Mouse (Mus musculus) forebrain, embryonic 13.5 days (tissue): ENCODE measurements around the gene Epn1. TPM values are rescaled to one million over a fixed set of nuclear protein-coding genes. Genes with fewer than 3 reads are reported as not detected.

Experiments used
- ATAC-seq: fragments of 200-750 bp; cut with Nextera tagmentation; 2 replicates; pipeline ENCODE4 v1.8.0; 2017
- H3K27ac ChIP-seq: fragments of 300-500 bp; sonication (generic); 2 replicates; pipeline ENCODE4 v1.5.1; 2015; ENCODE audit warnings: inconsistent platforms, mild to moderate bottlenecking, moderate library complexity
- H3K27me3 ChIP-seq: fragments of 300-500 bp; sonication (generic); 2 replicates; pipeline ENCODE4 v1.6.1; 2015; ENCODE audit warnings: mild to moderate bottlenecking, inconsistent platforms
- H3K36me3 ChIP-seq: fragments of 300-500 bp; sonication (generic); 2 replicates; pipeline ENCODE4 v1.6.1; 2015; ENCODE audit warnings: mild to moderate bottlenecking, inconsistent platforms; ENCODE audit not compliant: poor library complexity, severe bottlenecking
- H3K4me1 ChIP-seq: fragments of 300-500 bp; sonication (generic); 2 replicates; pipeline ENCODE4 v1.6.1; 2015; ENCODE audit warnings: inconsistent platforms
- H3K4me2 ChIP-seq: fragments of 300-500 bp; sonication (generic); 2 replicates; pipeline ENCODE4 v1.6.1; 2015; ENCODE audit warnings: inconsistent platforms, mild to moderate bottlenecking, moderate library complexity
- H3K4me3 ChIP-seq: fragments of 300-500 bp; sonication (generic); 2 replicates; pipeline ENCODE4 v1.5.1; 2015; ENCODE audit warnings: mild to moderate bottlenecking, inconsistent platforms
- H3K9ac ChIP-seq: fragments of 300-500 bp; sonication (generic); 2 replicates; pipeline ENCODE4 v1.6.1; 2015; ENCODE audit warnings: mild to moderate bottlenecking, inconsistent platforms
- H3K9me3 ChIP-seq: fragments of 300-500 bp; sonication (generic); replicated peaks from 2 replicates; pipeline ENCODE4 v1.6.1; 2016; ENCODE audit warnings: inconsistent platforms
- WGBS: fragments of 180-500 bp; shearing (Covaris S2); methylation state at CpG from one replicate; pipeline ENCODE4 v1.1.7; 2015; 5-methylcytosine and 5-hydroxymethylcytosine counted together
- polyA plus RNA-seq: library from polyadenylated mRNA; unstranded; fragments of >200 nt; fragmentation: Nextera tagmentation; extraction: Ambion mirVana; gene quantifications from 2 replicates; pipeline ENCODE4 v1.2.1, GENCODE M21; 2015

Gene Epn1
- 60.5 and 68.9 TPM in 2 replicates for polyA plus RNA-seq

DNA sequence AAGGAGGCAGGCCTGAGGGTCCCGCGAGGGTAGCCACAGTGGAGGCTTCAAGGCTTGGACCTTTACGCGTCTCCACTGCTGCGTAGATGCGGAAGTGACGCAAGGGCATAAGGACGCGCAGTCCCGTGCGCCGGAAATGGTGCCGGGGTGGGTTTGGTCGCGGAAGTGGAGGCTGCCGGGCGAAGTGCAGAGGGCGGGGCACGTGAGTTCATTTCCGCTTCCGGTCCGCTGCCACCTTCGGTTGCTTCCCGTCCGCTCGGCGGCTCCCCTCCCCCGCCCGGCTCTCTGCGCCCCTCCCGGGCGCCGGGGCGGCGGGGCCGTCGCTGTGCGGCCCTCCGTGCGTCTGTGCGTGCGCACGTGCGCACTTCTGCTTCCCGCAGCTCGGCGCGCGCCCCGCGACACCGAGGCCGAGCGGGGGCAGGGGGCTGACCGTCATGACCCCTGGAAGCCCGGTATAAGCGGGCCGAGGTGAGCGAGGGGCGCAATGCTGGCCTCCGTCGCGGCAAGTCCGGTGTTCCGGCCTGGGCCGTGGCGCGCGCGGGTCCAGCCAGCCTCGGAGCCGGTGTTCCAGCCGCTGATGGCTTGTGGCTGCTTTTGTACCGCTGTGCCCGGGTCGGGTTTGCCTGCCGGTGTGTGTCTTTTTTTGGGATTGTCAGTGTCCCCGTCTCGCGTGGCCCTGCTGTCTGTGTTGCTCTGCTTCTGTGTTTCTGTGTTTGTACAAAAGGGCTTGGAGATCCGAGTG, at the start of gene Epn1:
TSS of gene Epn1 (plus strand) at position 226 of the 742 bp plus-strand sequence.
- ATAC-seq: peak; percentile 98
- H3K36me3 ChIP-seq: peaks cover 63% of the 10 kb centered on the region
- peak within 1 kb of the TSS; percentile 93 for H3K4me2 ChIP-seq
- H3K27ac ChIP-seq: peak within 1 kb of the TSS; percentile 88
- peaks cover 20% of the 10 kb centered on the region for H3K4me1 ChIP-seq
- peak within 1 kb of the TSS; percentile 98 for H3K4me3 ChIP-seq
- peak within 1 kb of the TSS; percentile 99 for H3K9ac ChIP-seq
- no peaks in the 10 kb centered on the region for H3K27me3 ChIP-seq
- no peaks in the 10 kb centered on the region for H3K9me3 ChIP-seq
- 1% methylated on average over 40 of the region's 81 CpGs for WGBS

DNA sequence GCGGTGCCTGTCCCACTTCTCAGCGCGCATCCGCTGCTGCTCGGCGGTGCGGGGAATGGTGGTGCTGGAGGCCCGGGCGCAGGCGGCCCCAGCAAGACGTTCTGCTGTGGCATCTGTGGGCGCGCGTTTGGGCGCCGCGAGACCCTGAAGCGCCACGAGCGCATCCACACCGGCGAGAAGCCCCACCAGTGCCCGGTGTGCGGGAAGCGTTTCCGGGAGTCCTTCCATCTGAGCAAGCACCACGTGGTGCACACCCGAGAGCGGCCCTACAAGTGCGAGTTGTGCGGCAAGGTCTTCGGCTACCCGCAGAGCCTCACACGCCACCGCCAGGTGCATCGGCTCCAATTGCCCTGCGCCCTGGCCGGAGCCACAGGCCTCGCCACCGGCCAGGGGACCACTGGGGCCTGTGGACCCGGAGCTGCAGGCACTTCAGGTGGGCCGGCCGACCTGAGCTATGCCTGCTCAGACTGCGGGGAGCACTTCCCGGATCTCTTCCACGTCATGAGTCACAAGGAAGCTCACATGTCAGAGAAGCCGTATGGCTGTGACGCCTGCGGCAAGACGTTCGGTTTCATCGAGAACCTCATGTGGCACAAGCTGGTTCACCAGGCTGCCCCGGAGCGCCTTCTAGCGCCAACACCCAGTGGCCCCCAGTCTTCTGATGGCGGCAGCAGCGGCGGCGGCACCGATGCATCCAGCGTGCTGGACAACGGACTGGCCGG, 49.3 kb upstream of the Epn1 start:
- no peak for ATAC-seq
- WGBS: 87% methylated on average over 63 of the region's 63 CpGs
- H3K4me3 ChIP-seq: peak overlapping the region; percentile 12; the same call in 1 of the 2 replicates

DNA sequence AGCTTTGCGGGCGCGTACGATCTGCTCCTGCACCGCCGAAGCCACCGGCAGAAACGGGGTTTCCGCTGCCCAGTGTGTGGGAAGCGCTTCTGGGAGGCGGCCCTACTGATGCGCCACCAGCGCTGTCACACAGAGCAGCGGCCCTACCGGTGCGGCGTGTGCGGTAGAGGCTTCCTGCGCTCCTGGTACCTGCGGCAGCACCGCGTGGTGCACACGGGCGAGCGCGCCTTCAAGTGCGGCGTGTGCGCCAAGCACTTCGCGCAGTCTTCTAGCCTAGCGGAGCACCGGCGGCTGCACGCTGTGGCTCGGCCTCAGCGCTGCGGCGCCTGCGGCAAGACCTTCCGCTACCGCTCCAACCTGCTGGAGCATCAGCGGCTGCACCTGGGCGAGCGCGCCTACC, 48.5 kb upstream of the Epn1 start:
- ATAC-seq: no peak
- Histone ChIP-seq H3K4me2 (no peak overlapping the region), H3K27ac (no peak overlapping the region), H3K9me3 (peaks cover 28% of the 10 kb centered on the region), H3K27me3 (no peaks in the 10 kb centered on the region), H3K9ac (no peak overlapping the region), H3K36me3 (peaks cover 96% of the 10 kb centered on the region), H3K4me1 (no peaks in the 10 kb centered on the region), H3K4me3 (no peak overlapping the region)
- WGBS: 81% methylated on average over 46 of the region's 46 CpGs

More for the DNA sequence above, 49.3 kb upstream of the Epn1 start:
- Histone ChIP-seq H3K36me3 (peaks cover 95% of the 10 kb centered on the region), H3K27me3 (no peaks in the 10 kb centered on the region), H3K27ac (no peak overlapping the region), H3K4me1 (no peaks in the 10 kb centered on the region), H3K9ac (no peak overlapping the region), H3K4me2 (no peak overlapping the region), H3K9me3 (peaks cover 28% of the 10 kb centered on the region)

DNA sequence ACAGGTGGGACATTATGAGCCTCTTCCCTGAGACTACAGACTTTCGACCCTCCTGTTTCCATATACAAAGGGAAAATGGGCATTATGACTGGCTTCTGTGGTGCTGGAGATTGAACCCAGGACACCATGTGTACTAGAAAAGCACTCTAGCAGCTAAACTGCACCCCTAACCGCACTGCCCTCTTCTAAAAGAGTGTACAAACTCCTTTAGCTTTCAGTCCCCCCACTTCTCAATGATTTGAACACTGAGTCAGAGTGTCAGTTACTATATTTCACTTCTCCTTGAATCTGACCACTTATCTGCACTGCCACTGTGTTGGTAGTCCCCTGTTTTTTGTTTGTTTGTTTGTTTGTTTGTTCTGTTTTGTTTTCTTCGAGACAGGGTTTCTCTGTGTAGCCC, 46.2 kb upstream of the Epn1 start, which contains the start of gene 4632433K11Rik:
TSS of gene 4632433K11Rik (plus strand) at position 301 of the 400 bp plus-strand sequence.
- Histone ChIP-seq H3K27me3 (no peaks in the 10 kb centered on the region), H3K4me1 (0 out of 2 replicates have a peak, but pooled peaks cover 4% of the 10 kb centered on the region), H3K27ac (no peak within 1 kb of the TSS), H3K9ac (no peak within 1 kb of the TSS), H3K4me3 (no peak within 1 kb of the TSS), H3K9me3 (peaks cover 28% of the 10 kb centered on the region), H3K4me2 (no peak within 1 kb of the TSS), H3K36me3 (peaks cover 76% of the 10 kb centered on the region)
- WGBS: 92% methylated on average over 3 of the region's 3 CpGs
- ATAC-seq: no peak

DNA sequence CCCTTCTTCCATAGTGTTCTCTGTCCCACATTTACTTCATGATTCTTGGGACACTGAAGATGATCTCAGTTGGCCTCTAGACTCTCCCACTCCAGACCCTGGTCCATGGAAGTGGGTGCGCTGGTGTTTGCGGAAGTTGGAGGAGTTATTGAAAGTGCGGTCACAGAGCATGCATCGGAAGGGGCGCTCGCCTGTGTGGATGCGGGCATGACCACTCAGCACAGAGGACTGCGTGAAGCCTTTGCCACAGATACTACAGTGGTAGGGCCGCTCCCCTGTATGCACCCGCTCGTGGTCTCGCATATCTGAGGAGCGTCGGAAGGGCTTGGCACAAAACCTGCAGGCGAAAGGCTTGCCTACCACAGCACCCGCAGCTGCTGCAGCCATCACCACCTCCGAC, 44.4 kb upstream of the Epn1 start:
- no peak overlapping the region for H3K4me3 ChIP-seq
- no peak overlapping the region for H3K9ac ChIP-seq
- no peaks in the 10 kb centered on the region for H3K27me3 ChIP-seq
- peaks cover 9% of the 10 kb centered on the region; the same call in 1 of the 2 replicates for H3K4me1 ChIP-seq
- no peak overlapping the region for H3K27ac ChIP-seq
- WGBS: 99% methylated on average over 17 of the region's 17 CpGs
- peaks cover 58% of the 10 kb centered on the region for H3K36me3 ChIP-seq
- no peak overlapping the region for H3K4me2 ChIP-seq
- H3K9me3 ChIP-seq: peaks cover 14% of the 10 kb centered on the region
- no peak for ATAC-seq

DNA sequence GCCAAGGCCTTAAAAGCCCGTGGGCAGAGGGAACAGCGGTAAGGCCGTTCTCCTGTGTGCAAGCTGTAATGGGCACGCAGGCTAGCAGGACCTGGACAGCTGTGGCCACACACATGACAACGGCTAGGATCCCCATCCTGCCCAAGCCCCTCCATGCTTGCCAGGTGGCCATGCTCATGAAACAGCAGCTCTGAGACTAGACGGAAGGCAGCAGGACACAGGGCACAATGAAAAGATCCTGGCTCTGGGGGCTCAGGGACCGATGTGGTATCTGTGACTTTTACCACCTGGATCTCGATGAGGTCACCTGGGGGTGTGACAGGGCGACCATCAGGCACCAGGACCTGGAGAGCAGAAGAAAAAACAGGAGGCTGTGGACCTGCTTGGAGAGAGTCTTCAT, 43.9 kb upstream of the Epn1 start:
- 93% methylated on average over 9 of the region's 9 CpGs for WGBS

DNA sequence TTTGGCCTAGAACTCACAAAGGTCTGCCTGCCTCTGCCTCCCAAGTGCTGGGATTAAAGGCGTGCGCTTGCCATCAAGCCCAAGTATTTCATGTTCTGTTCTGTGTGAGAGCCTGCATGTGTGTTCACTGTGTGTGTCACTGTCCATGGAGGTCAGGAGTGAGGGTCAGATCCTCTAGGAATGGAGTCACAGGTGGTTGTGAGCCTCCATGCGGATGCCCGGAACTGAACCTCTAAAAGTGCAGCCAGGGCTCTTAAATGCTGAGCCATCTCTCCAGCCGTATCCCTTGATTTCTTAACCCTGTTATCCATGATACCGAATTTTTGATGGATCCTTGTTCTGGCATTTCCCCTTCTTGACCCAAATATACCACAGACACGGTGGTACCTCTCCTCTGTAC, 43.0 kb upstream of the Epn1 start:
- H3K4me3 ChIP-seq: no peak overlapping the region
- H3K36me3 ChIP-seq: peaks cover 48% of the 10 kb centered on the region
- no peak for ATAC-seq
- H3K4me1 ChIP-seq: peaks cover 9% of the 10 kb centered on the region; the same call in 1 of the 2 replicates
- 91% methylated on average over 7 of the region's 7 CpGs for whole genome bisulfite sequencing
- H3K9me3 ChIP-seq: no peaks in the 10 kb centered on the region
- H3K27ac ChIP-seq: no peak overlapping the region
- H3K27me3 ChIP-seq: no peaks in the 10 kb centered on the region
- no peak overlapping the region for H3K9ac ChIP-seq
- H3K4me2 ChIP-seq: 0 out of 2 replicates have a peak overlapping the region, but pooled peaks have one; percentile 59

More for the DNA sequence above, 43.9 kb upstream of the Epn1 start:
- no peak for ATAC-seq
- H3K27me3 ChIP-seq: no peaks in the 10 kb centered on the region
- H3K36me3 ChIP-seq: peaks cover 54% of the 10 kb centered on the region
- H3K27ac ChIP-seq: no peak overlapping the region
- no peak overlapping the region for H3K4me3 ChIP-seq
- H3K4me2 ChIP-seq: no peak overlapping the region
- H3K9me3 ChIP-seq: peaks cover 9% of the 10 kb centered on the region
- no peak overlapping the region for H3K9ac ChIP-seq
- peaks cover 9% of the 10 kb centered on the region; the same call in 1 of the 2 replicates for H3K4me1 ChIP-seq

DNA sequence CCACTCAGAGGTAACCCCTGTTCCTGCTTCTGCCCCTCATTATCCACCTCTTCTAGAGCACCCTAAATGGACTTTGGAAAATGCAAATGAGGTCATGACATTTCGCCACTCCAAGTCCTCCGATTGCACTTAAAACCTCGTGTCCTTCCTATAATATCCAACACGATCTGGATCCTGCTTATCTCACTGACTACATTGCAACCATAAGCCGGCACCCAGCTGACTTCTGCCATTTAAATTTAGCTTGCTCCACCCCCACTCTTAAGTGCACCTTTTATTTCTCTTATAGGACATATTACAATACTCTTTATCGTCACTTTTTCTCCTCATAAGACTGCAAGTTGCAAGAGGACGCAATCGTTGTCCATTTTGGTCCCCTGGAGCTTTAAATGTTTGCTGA, 42.6 kb upstream of the Epn1 start:
- no peak for ATAC-seq
- Histone ChIP-seq H3K27me3 (no peaks in the 10 kb centered on the region), H3K9ac (no peak overlapping the region), H3K36me3 (peaks cover 44% of the 10 kb centered on the region), H3K4me3 (peak overlapping the region; percentile 64), H3K4me2 (peak overlapping the region; percentile 59), H3K4me1 (peaks cover 9% of the 10 kb centered on the region; the same call in 1 of the 2 replicates), H3K27ac (peak overlapping the region; percentile 88), H3K9me3 (no peaks in the 10 kb centered on the region)
- 89% methylated on average over 8 of the region's 8 CpGs for WGBS

DNA sequence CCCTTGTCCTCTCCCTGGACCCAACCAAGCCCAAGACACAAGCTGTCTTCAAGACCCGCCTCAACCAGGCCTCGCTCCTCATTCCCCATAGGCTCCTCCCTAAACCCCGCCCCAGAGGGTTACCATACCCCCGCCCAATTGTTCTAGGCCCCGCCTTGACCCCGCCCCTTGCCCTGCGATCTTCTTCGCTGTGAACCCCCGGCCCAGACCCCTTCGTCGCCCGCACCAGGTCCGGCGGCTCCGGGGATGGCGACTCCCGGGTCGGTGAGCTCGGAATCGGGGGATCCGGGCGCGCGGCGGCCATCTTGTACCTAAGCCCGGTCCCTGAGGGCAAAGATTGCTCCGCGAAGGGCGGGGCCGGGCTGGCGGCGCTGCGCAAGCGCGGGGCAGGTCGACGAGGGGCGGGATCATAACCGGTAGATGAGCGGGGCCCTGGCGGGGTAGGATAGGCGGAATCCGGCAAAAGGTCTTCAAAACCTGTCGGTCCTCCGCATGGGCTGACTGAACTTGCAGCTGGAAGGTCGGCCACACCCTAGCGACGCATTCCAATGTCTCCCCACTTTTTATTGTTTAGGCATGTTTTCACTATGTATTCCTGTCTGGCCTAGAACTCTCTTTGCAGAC, 41.8 kb upstream of the Epn1 start, which contains the start of gene Zfp784:
TSS of gene Zfp784 (minus strand) at position 338 of the 624 bp plus-strand sequence.
- peak within 1 kb of the TSS; percentile 64 for H3K4me3 ChIP-seq
- H3K27me3 ChIP-seq: no peaks in the 10 kb centered on the region
- H3K9ac ChIP-seq: peak within 1 kb of the TSS; percentile 72
- peak within 1 kb of the TSS; percentile 59 for H3K4me2 ChIP-seq
- peaks cover 36% of the 10 kb centered on the region for H3K36me3 ChIP-seq
- no peaks in the 10 kb centered on the region for H3K9me3 ChIP-seq
- WGBS: under 1% methylated on average over 48 of the region's 48 CpGs
- H3K27ac ChIP-seq: peak within 1 kb of the TSS; percentile 88
- ATAC-seq: peak; percentile 97
- H3K4me1 ChIP-seq: peaks cover 9% of the 10 kb centered on the region; the same call in 1 of the 2 replicates

DNA sequence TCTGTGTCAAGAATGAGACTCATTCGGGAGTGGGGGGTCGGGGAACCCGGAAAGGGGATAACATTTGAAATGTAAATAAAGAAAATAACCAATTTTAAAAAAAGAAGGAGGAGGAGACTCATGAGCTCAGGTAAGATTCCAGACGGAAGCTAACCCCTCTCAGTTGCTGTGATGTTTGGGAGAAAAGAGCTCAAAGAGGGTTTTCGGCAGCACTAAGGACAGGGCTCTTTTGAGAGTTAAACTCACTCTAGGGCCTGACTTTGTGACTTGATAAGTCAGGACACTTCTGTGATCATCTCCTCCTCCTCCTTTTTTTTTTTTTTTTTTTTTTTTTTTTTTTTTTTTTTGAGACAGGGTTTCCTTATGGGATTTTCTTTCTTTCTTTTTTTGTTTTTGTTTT, 41.1 kb upstream of the Epn1 start:
- Histone ChIP-seq H3K4me1 (peaks cover 9% of the 10 kb centered on the region; the same call in 1 of the 2 replicates), H3K27ac (peak overlapping the region; percentile 88; the same call in 1 of the 2 replicates), H3K36me3 (peaks cover 29% of the 10 kb centered on the region), H3K4me2 (peak overlapping the region; percentile 59), H3K4me3 (peak overlapping the region; percentile 64), H3K9ac (no peak overlapping the region), H3K27me3 (no peaks in the 10 kb centered on the region), H3K9me3 (no peaks in the 10 kb centered on the region)
- 25% methylated on average over 5 of the region's 5 CpGs for WGBS
- ATAC-seq: no peak

DNA sequence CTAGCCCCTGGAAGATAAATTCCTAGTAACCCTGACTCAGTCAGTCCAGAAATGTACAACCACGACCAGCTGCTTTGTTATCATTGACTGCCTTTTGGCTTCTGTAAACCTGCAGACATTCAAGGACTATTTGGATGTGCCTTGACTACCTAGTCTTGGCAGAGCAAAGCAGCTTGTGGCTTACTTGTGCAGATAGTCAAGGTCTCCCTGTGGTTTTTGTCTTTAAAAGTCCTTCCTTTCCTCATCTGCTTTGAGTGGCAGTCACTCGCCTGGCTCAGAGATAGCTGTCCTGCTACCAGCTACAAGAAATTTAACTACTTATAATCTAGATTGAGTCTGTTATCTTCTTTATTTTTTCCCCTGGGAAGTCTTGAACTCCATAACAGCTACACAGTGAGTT, 35.1 kb upstream of the Epn1 start:
- 85% methylated on average over 2 of the region's 2 CpGs for WGBS
- H3K4me1 ChIP-seq: no peaks in the 10 kb centered on the region

More for the DNA sequence above, 35.1 kb upstream of the Epn1 start:
- Histone ChIP-seq H3K9me3 (no peaks in the 10 kb centered on the region), H3K27ac (no peak overlapping the region), H3K36me3 (peaks cover 4% of the 10 kb centered on the region; the same call in 1 of the 2 replicates), H3K4me2 (no peak overlapping the region), H3K27me3 (no peaks in the 10 kb centered on the region), H3K4me3 (no peak overlapping the region), H3K9ac (no peak overlapping the region)
- no peak for ATAC-seq
